Mouse (Mus musculus) bone marrow, adult 2 months (tissue): ENCODE results near the gene Cebpb. TPM values are rescaled to one million over a fixed set of nuclear protein-coding genes. Genes with fewer than 3 reads are reported as not detected.

Experiments used
- H3K27ac ChIP-seq: fragments of 200-500 bp; 2 replicates; pipeline ENCODE4 v1.5.1; 2012; ENCODE audit warnings: low read depth, mild to moderate bottlenecking, control low read depth, inconsistent platforms, low read length; ENCODE audit not compliant: control insufficient read depth, poor library complexity, insufficient read depth
- H3K4me1 ChIP-seq: fragments of 200-500 bp; 2 replicates; pipeline ENCODE4 v1.6.1; 2011; ENCODE audit warnings: low read length; ENCODE audit not compliant: control insufficient read depth, insufficient read depth
- H3K4me3 ChIP-seq: fragments of 200-500 bp; replicated peaks from 2 replicates; pipeline ENCODE3; 2011; ENCODE audit warnings: mild to moderate bottlenecking, low read depth, low read length, control low read depth; ENCODE audit not compliant: control insufficient read depth
- CTCF ChIP-seq: fragments of 200-500 bp; IDR thresholded peaks from 2 replicates; pipeline ENCODE4 v1.5.1; 2011; ENCODE audit warnings: low read length, control low read depth; ENCODE audit not compliant: control insufficient read depth, insufficient read depth
- POLR2A ChIP-seq: fragments of 200-500 bp; IDR thresholded peaks from 2 replicates; pipeline ENCODE4 v1.6.1; 2011; ENCODE audit warnings: low read depth, mild to moderate bottlenecking, control low read depth, low read length, borderline replicate concordance; ENCODE audit not compliant: control insufficient read depth
- WGBS: fragments of 180-500 bp; shearing (Covaris S2); methylation state at CpG from one replicate; pipeline ENCODE4 v1.1.7; 2018; 5-methylcytosine and 5-hydroxymethylcytosine counted together
- polyA plus RNA-seq: library from polyadenylated mRNA; stranded (reverse); fragments of >200 nt; gene quantifications from 2 replicates; pipeline ENCODE4 v1.2.4, GENCODE M21; 2011; ENCODE audit warnings: low replicate concordance; ENCODE audit not compliant: missing spikeins, insufficient read depth, insufficient read length

The Cebpb gene
- polyA plus RNA-seq, 1 experiment: 19.5 TPM

DNA sequence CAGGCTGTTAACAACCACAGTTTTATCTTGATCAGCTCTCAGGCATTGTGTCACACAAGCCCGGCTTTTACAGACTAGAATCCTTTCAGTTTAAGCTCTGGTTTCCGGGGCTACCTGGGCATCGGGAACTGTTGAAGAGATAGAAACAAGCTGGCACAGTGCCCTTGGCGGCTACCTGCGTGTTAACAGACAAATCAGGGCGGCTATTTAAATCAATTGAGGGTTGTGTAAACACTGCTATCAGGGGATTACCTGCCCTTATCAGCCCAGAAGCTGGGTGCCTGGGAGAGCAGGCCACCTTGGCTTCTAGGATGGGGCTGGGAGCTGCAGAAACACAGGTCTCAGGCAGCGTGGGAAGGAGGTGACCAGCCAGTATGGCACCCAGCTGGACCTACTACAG, 36.0 kb upstream of the Cebpb start:
- H3K4me3 ChIP-seq: no peak overlapping the region
- no peak for TF ChIP-seq CTCF
- no peak for TF ChIP-seq POLR2A
- no peak overlapping the region for H3K27ac ChIP-seq
- peaks cover 16% of the 10 kb centered on the region for H3K4me1 ChIP-seq
- WGBS: 80% methylated on average over 7 of the region's 7 CpGs

DNA sequence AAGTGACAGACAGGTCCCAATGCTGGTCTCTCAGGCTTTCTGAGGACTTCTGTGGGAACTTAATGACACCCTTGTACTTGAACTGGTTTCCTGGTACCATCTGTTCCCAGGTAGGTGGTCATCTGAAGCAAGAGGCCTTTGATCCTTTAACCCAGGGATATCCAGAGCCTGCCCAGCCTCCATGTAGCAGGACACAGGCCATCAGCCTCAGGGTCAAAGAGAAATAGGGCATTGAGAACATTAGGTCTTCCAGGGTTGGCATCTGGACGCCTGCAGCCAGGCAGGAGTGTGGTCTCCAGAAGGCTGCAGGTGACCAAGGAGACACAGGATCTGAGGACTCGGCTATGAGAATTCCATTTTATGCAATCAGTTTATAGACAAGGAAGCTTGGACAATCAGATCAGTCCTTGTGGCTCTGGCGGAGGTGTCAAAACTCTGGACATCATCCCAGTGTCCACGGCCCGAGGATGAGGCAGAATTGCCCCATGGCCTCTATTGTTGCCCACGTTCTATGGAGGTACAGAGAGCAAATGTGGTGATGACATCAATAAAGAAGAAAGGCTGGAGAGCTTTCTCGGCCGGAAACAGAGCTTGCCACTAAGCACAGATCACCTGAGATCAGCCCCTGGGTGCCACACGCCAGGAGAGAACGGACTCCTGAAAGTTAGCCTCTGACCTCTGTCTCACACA, 33.7 kb upstream of the Cebpb start:
- 86% methylated on average over 10 of the region's 10 CpGs for WGBS
- Histone ChIP-seq H3K4me3 (no peak overlapping the region), H3K4me1 (peaks cover 9% of the 10 kb centered on the region; the same call in 1 of the 2 replicates), H3K27ac (no peak overlapping the region)
- TF ChIP-seq POLR2A (no peak), CTCF (no peak)

- Histone ChIP-seq H3K27ac (peak overlapping the region; percentile 97), H3K4me1 (peaks cover 8% of the 10 kb centered on the region; the same call in 1 of the 2 replicates), H3K4me3 (peak overlapping the region; percentile 56)
- TF ChIP-seq POLR2A (peak; percentile 65; the same call in 1 of the 2 replicates), CTCF (0 out of 2 replicates have a peak, but pooled peaks have one; percentile 5)
- WGBS: 11% methylated on average over 16 of the region's 16 CpGs
Observed at GRCm38 (mm10) chr2:167656629-167657478, 31.9 kb upstream of the Cebpb start.

DNA sequence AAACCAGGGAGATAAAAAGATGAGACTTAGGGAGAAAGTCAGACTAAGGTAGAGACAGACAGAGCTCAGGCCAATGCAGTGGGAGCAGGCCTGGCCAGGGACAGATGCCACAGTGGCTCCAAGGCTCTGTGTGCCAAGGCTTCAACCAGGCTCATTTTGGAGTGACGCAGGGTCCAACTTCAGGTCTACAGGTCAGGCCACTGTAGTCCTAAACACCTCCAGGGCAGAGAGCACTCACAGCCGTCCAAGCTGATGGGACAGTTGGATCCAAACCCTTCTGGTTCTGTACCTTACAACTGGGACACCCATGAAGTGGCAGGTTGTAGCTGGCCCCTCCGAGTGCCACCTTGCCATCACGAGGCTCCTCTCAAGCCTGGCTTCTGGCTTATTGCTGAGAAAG, 30.7 kb upstream of the Cebpb start:
- peak overlapping the region; percentile 97; the same call in 1 of the 2 replicates for H3K27ac ChIP-seq
- H3K4me3 ChIP-seq: no peak overlapping the region
- WGBS: 81% methylated on average over 4 of the region's 4 CpGs
- H3K4me1 ChIP-seq: peaks cover 8% of the 10 kb centered on the region; the same call in 1 of the 2 replicates
- TF ChIP-seq POLR2A: no peak
- no peak for TF ChIP-seq CTCF

DNA sequence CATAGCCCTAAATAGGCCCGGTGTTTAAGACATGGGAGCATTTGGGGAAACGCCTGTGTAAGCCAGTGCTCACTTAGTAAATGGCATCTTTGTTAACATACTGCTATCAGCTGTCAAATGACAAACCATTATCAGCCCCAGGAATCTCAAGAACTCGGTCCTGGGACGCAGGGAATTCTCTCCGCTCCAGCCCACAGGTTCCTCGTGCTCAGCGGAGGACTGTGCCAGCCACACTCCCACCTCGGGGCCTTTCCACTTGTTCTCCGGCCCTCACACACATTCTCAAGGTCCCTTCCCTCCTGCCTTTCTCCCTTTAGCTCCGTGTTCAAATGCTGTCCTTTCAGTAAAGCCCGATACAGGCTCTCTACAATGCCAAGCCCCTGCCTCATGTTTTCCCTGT, 30.0 kb upstream of the Cebpb start:
- Histone ChIP-seq H3K4me1 (peaks cover 8% of the 10 kb centered on the region; the same call in 1 of the 2 replicates), H3K27ac (no peak overlapping the region), H3K4me3 (no peak overlapping the region)
- TF ChIP-seq POLR2A: no peak
- TF ChIP-seq CTCF: no peak
- 86% methylated on average over 11 of the region's 11 CpGs for WGBS

DNA sequence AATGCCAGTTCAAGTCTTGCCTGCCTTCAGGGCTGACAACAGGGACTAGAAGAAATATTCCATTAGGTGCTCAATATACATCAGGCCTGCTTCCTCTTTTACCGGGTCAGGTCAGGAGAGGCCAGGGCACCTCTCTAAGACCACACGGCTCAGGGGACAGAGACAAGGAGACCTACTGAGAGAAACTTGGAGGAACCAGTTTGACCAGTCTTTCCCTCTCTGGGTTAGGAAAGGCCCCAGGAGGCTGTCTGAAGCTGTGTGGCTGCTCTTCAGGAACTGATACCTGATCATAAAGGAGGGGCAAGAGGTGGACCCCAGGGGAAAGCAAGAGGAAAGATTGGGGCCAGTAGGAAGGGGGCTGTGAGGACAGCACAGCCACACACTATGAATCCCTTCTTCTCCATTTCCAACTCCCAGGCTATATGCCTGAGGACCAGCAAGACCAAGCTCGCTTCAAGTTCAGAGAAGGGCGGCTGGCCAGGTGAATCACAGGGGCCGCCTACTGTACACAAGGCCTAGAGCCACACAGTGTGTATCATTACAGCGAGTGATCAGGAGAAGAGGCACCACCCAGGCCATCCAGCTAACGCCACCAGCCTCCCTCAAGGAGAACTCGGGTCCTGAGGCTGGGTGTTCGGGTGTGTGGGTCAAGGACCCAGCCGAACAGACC, 29.4 kb upstream of the Cebpb start:
- Histone ChIP-seq H3K27ac (no peak overlapping the region), H3K4me3 (peak overlapping the region; percentile 1), H3K4me1 (peaks cover 8% of the 10 kb centered on the region; the same call in 1 of the 2 replicates)
- TF ChIP-seq CTCF (no peak), POLR2A (no peak)
- 70% methylated on average over 10 of the region's 10 CpGs for WGBS

DNA sequence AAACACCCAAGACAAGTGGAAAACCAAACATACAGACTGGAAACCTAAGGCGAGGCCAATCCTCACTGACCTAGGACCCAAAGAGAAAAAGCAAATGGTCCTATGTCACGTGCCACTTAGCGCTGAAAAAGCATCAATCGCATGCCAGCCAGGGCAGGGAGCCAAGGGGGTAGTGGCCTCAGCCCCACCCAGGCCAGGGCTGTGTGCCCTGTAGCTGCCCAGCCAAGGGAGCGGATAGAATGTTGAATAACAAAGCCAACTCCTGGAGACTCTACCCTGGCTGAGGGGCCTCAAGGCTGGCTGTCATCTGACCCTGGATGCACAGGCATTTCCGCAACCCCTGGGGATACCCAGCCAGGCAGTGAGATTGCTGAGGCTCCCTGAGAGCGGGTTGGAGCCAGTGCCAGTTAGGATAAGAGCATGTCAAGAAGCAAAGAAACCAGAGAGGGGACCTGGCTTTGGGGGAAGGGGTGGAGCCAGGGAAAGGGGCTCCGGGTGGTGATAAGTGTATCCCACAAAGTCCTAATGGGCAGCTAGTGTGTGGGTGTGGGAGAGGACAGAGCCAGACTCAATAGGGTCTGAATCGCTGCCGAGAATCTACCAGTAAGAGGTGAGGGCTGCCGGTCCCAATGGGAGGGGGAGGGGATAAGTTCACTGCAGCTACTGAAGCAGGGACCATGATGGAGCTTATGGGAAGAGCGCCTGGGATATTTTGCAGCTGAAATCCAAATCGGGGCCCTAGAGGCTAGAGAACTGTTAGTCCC, 28.7 kb upstream of the Cebpb start:
- no peak for TF ChIP-seq POLR2A
- no peak for TF ChIP-seq CTCF
- 33% methylated on average over 13 of the region's 13 CpGs for WGBS
- peak overlapping the region; percentile 5; the same call in 1 of the 2 replicates for H3K27ac ChIP-seq
- peak overlapping the region; percentile 89 for H3K4me3 ChIP-seq
- peaks cover 8% of the 10 kb centered on the region; the same call in 1 of the 2 replicates for H3K4me1 ChIP-seq

- WGBS: 2% methylated on average over 12 of the region's 12 CpGs
- Histone ChIP-seq H3K4me3 (peak overlapping the region; percentile 89), H3K27ac (peak overlapping the region; percentile 22; the same call in 1 of the 2 replicates), H3K4me1 (peaks cover 8% of the 10 kb centered on the region; the same call in 1 of the 2 replicates)
- no peak for TF ChIP-seq CTCF
- no peak for TF ChIP-seq POLR2A
Observed at GRCm38 (mm10) chr2:167660611-167660971, 28.1 kb upstream of the Cebpb start.
